Mouse (Mus musculus) hindbrain, embryonic 10.5 days (tissue): Measurements from ENCODE around the gene Nat10. TPM values are rescaled to one million over a fixed set of nuclear protein-coding genes. Genes with fewer than 3 reads are reported as not detected.

Experiments
- DNase-seq: peaks from one replicate; pipeline ENCODE4 v3.0.0-alpha.2; 2017; ENCODE audit warnings: low spot score
- H3K27ac ChIP-seq: fragments of 300-500 bp; sonication (generic); 2 replicates; pipeline ENCODE4 v1.5.1; 2016; ENCODE audit warnings: mild to moderate bottlenecking, moderate library complexity
- H3K27me3 ChIP-seq: fragments of 300-500 bp; sonication (generic); 2 replicates; pipeline ENCODE4 v1.6.1; 2016; ENCODE audit warnings: mild to moderate bottlenecking; ENCODE audit not compliant: poor library complexity, insufficient read depth, severe bottlenecking
- H3K36me3 ChIP-seq: fragments of 300-500 bp; sonication (generic); 2 replicates; pipeline ENCODE4 v1.6.1; 2016; ENCODE audit warnings: mild to moderate bottlenecking, moderate library complexity
- H3K4me1 ChIP-seq: fragments of 300-500 bp; sonication (generic); replicated peaks from 2 replicates; pipeline ENCODE4 v1.6.1; 2016; ENCODE audit warnings: mild to moderate bottlenecking
- H3K4me3 ChIP-seq: fragments of 300-500 bp; sonication (generic); 2 replicates; pipeline ENCODE4 v1.5.1; 2016; ENCODE audit warnings: mild to moderate bottlenecking, moderate library complexity
- H3K9me3 ChIP-seq: fragments of 300-500 bp; sonication (generic); 2 replicates; pipeline ENCODE4 v1.6.1; 2016; ENCODE audit warnings: mild to moderate bottlenecking, moderate library complexity
- WGBS: fragments of 180-500 bp; shearing (Covaris S2); methylation state at CpG from one replicate; pipeline ENCODE4 v1.1.7; 2016; 5-methylcytosine and 5-hydroxymethylcytosine counted together
- polyA plus RNA-seq: library from polyadenylated mRNA; unstranded; fragments of >200 nt; fragmentation: Nextera tagmentation; extraction: Ambion mirVana; gene quantifications from 2 replicates; pipeline ENCODE4 v1.2.1, GENCODE M21; 2016

Nat10 gene
- polyA plus RNA-seq, 1 experiment from 2014 or later = 26.3 TPM

- 74% methylated on average over 10 of the region's 10 CpGs for WGBS
These were observed 57.7 kb downstream of the Nat10 start for GRCm38 (mm10) chr2:103703336-103703735.

GRCm38 (mm10) chr2:103700514-103700913, 60.6 kb downstream of the Nat10 start:
- no peak overlapping the region for H3K27ac ChIP-seq

More at GRCm38 (mm10) chr2:103703336-103703735, 57.7 kb downstream of the Nat10 start:
- Histone ChIP-seq H3K4me1 (peaks cover 21% of the 10 kb centered on the region), H3K27ac (no peak overlapping the region), H3K36me3 (peaks cover 58% of the 10 kb centered on the region), H3K4me3 (no peak overlapping the region), H3K9me3 (no peaks in the 10 kb centered on the region), H3K27me3 (no peaks in the 10 kb centered on the region)
- no peak for DNase-seq

DNA sequence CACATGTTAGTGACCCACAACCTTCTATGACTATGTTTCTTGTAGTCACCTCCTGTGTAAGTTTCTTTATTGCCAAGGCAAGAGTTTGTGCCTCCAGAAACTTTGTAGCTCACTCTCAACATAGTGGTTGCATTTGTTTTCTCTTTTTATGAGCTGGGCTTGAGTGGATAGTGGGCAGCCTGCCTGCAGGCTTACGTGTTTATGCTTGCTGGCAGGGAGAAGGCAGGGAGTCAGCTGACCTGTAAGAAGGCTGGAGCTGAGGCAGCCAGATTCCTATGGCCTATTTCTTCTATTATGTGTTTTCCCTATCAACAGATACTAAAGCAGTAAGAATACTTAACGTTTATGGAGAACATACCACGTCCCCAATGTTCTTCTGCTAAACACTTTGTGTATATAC, 64.9 kb downstream of the Nat10 start:
- H3K36me3 ChIP-seq = no peaks in the 10 kb centered on the region
- no peak overlapping the region for H3K4me3 ChIP-seq
- 83% methylated on average over 3 of the region's 3 CpGs for WGBS
- no peaks in the 10 kb centered on the region for H3K9me3 ChIP-seq
- H3K27me3 ChIP-seq = peaks cover 6% of the 10 kb centered on the region; the same call in 1 of the 2 replicates
- H3K4me1 ChIP-seq = peaks cover 13% of the 10 kb centered on the region
- H3K27ac ChIP-seq = no peak overlapping the region
- no peak for DNase-seq

More at GRCm38 (mm10) chr2:103700514-103700913, 60.6 kb downstream of the Nat10 start:
- H3K4me3 ChIP-seq = no peak overlapping the region
- WGBS = 85% methylated on average over 12 of the region's 12 CpGs
- H3K4me1 ChIP-seq = peaks cover 11% of the 10 kb centered on the region
- H3K36me3 ChIP-seq = peaks cover 30% of the 10 kb centered on the region
- no peaks in the 10 kb centered on the region for H3K27me3 ChIP-seq
- no peak for DNase-seq
- H3K9me3 ChIP-seq = no peaks in the 10 kb centered on the region

DNA sequence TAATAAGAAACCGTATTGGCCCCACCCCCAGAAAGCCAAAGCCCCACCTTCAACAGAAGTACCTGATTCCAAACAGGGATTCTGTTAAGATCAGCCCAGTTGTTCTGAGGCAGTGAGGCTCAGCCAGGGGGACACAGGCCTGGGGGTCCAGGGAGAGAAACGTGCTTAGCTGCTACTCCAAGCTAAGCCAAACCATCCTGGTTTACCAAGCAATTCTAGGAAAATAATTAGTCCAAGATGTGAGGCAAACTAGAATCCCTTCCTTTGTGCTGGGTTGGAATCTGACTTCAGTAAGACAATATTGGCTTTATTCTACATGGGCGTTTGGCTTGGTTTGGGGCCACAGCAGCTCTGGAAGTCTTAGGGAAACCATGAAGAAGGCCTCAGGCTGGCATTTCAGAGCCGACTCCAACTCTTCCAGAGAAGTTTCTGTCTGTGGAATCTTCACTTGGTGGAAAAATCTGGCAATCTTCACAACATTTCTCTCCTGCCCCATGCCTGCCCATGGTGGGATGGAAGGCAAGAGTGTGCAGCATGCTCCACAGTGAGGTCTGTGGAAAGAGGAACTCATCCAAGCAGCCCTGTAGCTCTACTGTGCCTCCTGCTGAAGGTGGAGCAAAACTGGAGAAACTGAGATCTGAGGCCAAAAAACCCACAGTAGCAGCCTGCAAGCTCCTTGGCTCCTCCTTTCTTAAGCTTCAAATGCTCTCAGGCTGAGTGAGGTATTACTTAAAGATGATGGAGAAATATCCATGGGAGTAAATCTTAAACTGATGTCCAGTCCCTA, 66.1 kb downstream of the Nat10 start:
- no peak for DNase-seq
- H3K27ac ChIP-seq = no peak overlapping the region
- H3K9me3 ChIP-seq = no peaks in the 10 kb centered on the region
- peaks cover 6% of the 10 kb centered on the region; the same call in 1 of the 2 replicates for H3K27me3 ChIP-seq
- H3K4me1 ChIP-seq = peaks cover 17% of the 10 kb centered on the region
- H3K36me3 ChIP-seq = no peaks in the 10 kb centered on the region
- no peak overlapping the region for H3K4me3 ChIP-seq
- 64% methylated on average over 4 of the region's 4 CpGs for WGBS

DNA sequence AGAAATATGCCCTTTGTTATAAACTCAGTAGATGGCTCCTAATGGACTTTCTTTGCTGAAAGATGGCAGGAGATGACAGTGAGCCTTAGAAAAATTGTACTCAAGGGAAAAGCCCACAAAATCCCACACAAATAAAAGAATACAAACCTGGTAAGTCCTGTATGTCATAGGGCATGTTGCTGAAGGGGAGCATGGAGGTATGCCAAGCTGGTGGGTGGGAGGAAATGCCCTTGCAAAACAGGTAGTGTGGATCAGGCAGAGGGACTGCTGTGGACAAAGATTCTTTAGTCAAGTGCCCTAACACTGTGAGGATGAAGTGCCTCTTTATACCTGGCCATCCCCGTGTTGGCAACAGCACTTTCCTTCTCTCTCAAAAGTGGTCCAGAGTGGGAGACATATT, 68.3 kb downstream of the Nat10 start:
- no peaks in the 10 kb centered on the region for H3K36me3 ChIP-seq
- peaks cover 6% of the 10 kb centered on the region; the same call in 1 of the 2 replicates for H3K27me3 ChIP-seq
- WGBS = 91% methylated on average over 1 of the region's 1 CpGs

GRCm38 (mm10) chr2:103691278-103691677, 69.8 kb downstream of the Nat10 start:
- DNase-seq = no peak
- no peak overlapping the region for H3K27ac ChIP-seq
- H3K36me3 ChIP-seq = no peaks in the 10 kb centered on the region
- H3K4me3 ChIP-seq = no peak overlapping the region
- no peaks in the 10 kb centered on the region for H3K9me3 ChIP-seq
- H3K4me1 ChIP-seq = peaks cover 19% of the 10 kb centered on the region
- peaks cover 6% of the 10 kb centered on the region; the same call in 1 of the 2 replicates for H3K27me3 ChIP-seq
- WGBS = 76% methylated on average over 1 of the region's 1 CpGs

More for the DNA sequence above, 68.3 kb downstream of the Nat10 start:
- no peak overlapping the region for H3K27ac ChIP-seq
- H3K9me3 ChIP-seq = no peaks in the 10 kb centered on the region
- no peak for DNase-seq
- H3K4me1 ChIP-seq = peaks cover 19% of the 10 kb centered on the region
- no peak overlapping the region for H3K4me3 ChIP-seq

GRCm38 (mm10) chr2:103690828-103691227, 70.2 kb downstream of the Nat10 start:
- Histone ChIP-seq H3K4me3 (no peak overlapping the region), H3K9me3 (no peaks in the 10 kb centered on the region), H3K27ac (peak overlapping the region; percentile 83), H3K36me3 (no peaks in the 10 kb centered on the region), H3K4me1 (peaks cover 19% of the 10 kb centered on the region), H3K27me3 (peaks cover 6% of the 10 kb centered on the region; the same call in 1 of the 2 replicates)
- 36% methylated on average over 5 of the region's 5 CpGs for WGBS
- no peak for DNase-seq

DNA sequence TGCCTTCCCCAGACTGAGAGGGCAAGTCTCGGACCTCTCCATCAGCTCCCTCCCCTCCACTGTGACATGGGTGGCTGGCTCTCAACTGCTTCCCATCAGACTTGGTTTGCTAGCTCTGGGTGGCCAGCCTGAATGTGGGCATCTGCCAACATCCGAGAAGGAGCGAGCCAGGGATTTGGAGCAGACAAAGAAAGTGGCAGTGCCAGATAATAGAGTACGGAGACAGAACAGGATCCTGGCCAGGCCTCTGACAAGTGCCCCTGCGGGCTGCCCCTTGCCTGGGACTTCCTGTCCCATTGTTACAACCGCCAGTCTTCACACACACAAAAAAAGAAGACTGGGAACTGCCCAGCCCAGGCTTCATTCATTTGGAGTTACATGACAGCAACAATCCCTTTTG, 70.6 kb downstream of the Nat10 start:
- H3K4me3 ChIP-seq = no peak overlapping the region
- peaks cover 21% of the 10 kb centered on the region for H3K4me1 ChIP-seq
- H3K36me3 ChIP-seq = no peaks in the 10 kb centered on the region
- peak; percentile 44 for DNase-seq
- H3K27me3 ChIP-seq = peaks cover 6% of the 10 kb centered on the region; the same call in 1 of the 2 replicates
- H3K27ac ChIP-seq = peak overlapping the region; percentile 83
- no peaks in the 10 kb centered on the region for H3K9me3 ChIP-seq
- 24% methylated on average over 6 of the region's 6 CpGs for WGBS

GRCm38 (mm10) chr2:103687888-103688287, 73.2 kb downstream of the Nat10 start:
- H3K36me3 ChIP-seq = no peaks in the 10 kb centered on the region
- H3K4me1 ChIP-seq = peaks cover 30% of the 10 kb centered on the region
- DNase-seq = no peak
- H3K4me3 ChIP-seq = no peak overlapping the region
- H3K9me3 ChIP-seq = no peaks in the 10 kb centered on the region
- peaks cover 6% of the 10 kb centered on the region; the same call in 1 of the 2 replicates for H3K27me3 ChIP-seq
- no peak overlapping the region for H3K27ac ChIP-seq

GRCm38 (mm10) chr2:103687143-103687542, 73.9 kb downstream of the Nat10 start:
- peaks cover 37% of the 10 kb centered on the region for H3K4me1 ChIP-seq
- no peak for DNase-seq
- H3K4me3 ChIP-seq = no peak overlapping the region
- no peaks in the 10 kb centered on the region for H3K9me3 ChIP-seq
- H3K27ac ChIP-seq = no peak overlapping the region
- no peaks in the 10 kb centered on the region for H3K36me3 ChIP-seq
- H3K27me3 ChIP-seq = peaks cover 4% of the 10 kb centered on the region; the same call in 1 of the 2 replicates

- Histone ChIP-seq H3K27me3 (no peaks in the 10 kb centered on the region), H3K27ac (0 out of 2 replicates have a peak overlapping the region, but pooled peaks have one; percentile 4), H3K4me1 (peaks cover 34% of the 10 kb centered on the region), H3K9me3 (no peaks in the 10 kb centered on the region), H3K4me3 (no peak overlapping the region), H3K36me3 (no peaks in the 10 kb centered on the region)
- DNase-seq = no peak
- 83% methylated on average over 4 of the region's 4 CpGs for WGBS
These were observed 75.5 kb downstream of the Nat10 start for GRCm38 (mm10) chr2:103685581-103685980.

GRCm38 (mm10) chr2:103684926-103685577, 76.0 kb downstream of the Nat10 start:
- no peak for DNase-seq
- Histone ChIP-seq H3K4me1 (peaks cover 28% of the 10 kb centered on the region), H3K27me3 (no peaks in the 10 kb centered on the region), H3K27ac (0 out of 2 replicates have a peak overlapping the region, but pooled peaks have one; percentile 4), H3K9me3 (no peaks in the 10 kb centered on the region), H3K4me3 (no peak overlapping the region), H3K36me3 (no peaks in the 10 kb centered on the region)
- whole genome bisulfite sequencing = 62% methylated on average over 7 of the region's 7 CpGs

GRCm38 (mm10) chr2:103684431-103684830, 76.6 kb downstream of the Nat10 start:
- no peaks in the 10 kb centered on the region for H3K36me3 ChIP-seq
- no peak overlapping the region for H3K4me3 ChIP-seq
- WGBS = 90% methylated on average over 2 of the region's 2 CpGs
- no peaks in the 10 kb centered on the region for H3K9me3 ChIP-seq
- H3K4me1 ChIP-seq = peaks cover 23% of the 10 kb centered on the region
- H3K27ac ChIP-seq = no peak overlapping the region
- no peak for DNase-seq
- no peaks in the 10 kb centered on the region for H3K27me3 ChIP-seq
